ENCODE assay signal across 10 mouse cellular contexts in the genomic region with DNA sequence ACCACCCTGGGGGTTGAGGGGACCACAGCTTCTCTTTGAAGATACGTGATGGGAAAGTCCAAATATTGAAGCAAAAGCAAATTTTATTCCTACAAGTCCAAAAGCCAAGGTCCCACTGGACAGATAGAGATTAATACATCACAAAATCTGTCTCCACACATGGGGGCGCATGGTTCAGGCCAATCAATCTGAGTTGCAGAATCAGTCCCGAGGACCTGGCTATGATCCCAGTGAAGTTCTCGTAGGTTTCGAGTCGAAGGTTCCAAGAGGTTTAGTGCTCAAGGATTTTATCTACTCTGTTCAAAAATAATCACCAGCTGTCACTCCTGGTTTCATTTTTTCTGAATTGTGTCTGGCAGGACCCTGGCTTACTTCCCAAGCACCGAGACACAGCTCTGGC. TPM values are rescaled to one million over a fixed set of nuclear protein-coding genes. Genes with fewer than 3 reads are reported as not detected.
DNase-seq lines count a peak whose midpoint lies in the region; ATAC-seq and TF ChIP-seq lines count a peak whose summit lies in the region.
"Had no signal": no experiment of that assay in that cellular context is flagged by ENCODE, and none has a peak within 500 bp of the region (broad histone marks: within the 10 kb centered on the region; RNA-seq: fewer than 3 reads in every experiment).

No protein-coding gene starts in this region.

- no peak for TF ChIP-seq POLR2A in cerebellum, adult 2 months (IDR thresholded peaks at IDR 0.05; ENCODE audit: borderline replicate concordance, insufficient read depth, low read length)

- H3K4me2 ChIP-seq in forebrain, embryonic 11.5 days (ENCODE audit: low read depth, low read length, severe bottlenecking) = peak overlapping the region; percentile 71; the same call in 1 of the 2 replicates
- peak overlapping the region; percentile 70 for H3K4me2 ChIP-seq in intestine, postnatal 0 days (replicated peaks; ENCODE audit: low read depth)
- H3K4me2 ChIP-seq in neural tube, embryonic 15.5 days = peak overlapping the region; percentile 60

- H3K4me1 ChIP-seq in forebrain, embryonic 11.5 days (replicated peaks; ENCODE audit: control insufficient read depth, insufficient read depth, low read length) = peaks cover 17% of the 10 kb centered on the region
- 0 out of 2 replicates have a peak, but pooled peaks cover 12% of the 10 kb centered on the region for H3K4me1 ChIP-seq in intestine, postnatal 0 days (replicated peaks; ENCODE audit: control insufficient read depth, insufficient read depth, low read length)
- peaks cover 23% of the 10 kb centered on the region for H3K4me1 ChIP-seq in neural tube, embryonic 15.5 days
- H3K4me1 ChIP-seq in cerebellum, adult 2 months (ENCODE audit: control insufficient read depth, insufficient read depth, low read length) = no peaks in the 10 kb centered on the region

- 54% methylated on average over 7 of the region's 7 CpGs for WGBS in forebrain, embryonic 11.5 days
- WGBS in intestine, postnatal 0 days = 45% methylated on average over 7 of the region's 7 CpGs
- 43% methylated on average over 7 of the region's 7 CpGs for WGBS in neural tube, embryonic 15.5 days
- WGBS in cerebellum, adult 2 months = 28% methylated on average over 7 of the region's 7 CpGs

- H3K36me3 ChIP-seq in forebrain, embryonic 11.5 days (ENCODE audit: control insufficient read depth, insufficient read depth, low read length) = no peaks in the 10 kb centered on the region
- H3K36me3 ChIP-seq in intestine, postnatal 0 days (ENCODE audit: control insufficient read depth, insufficient read depth) = no peaks in the 10 kb centered on the region
- H3K36me3 ChIP-seq in neural tube, embryonic 15.5 days = no peaks in the 10 kb centered on the region

- DNase-seq in layer of hippocampus, adult 2 months (ENCODE audit: low spot score in 2 of 2) = no peak
- no peak for DNase-seq in layer of hippocampus, postnatal 36 days
- DNase-seq in forebrain, embryonic 11.5 days (ENCODE audit: low spot score) = no peak
- no peak for DNase-seq in testis, postnatal 10 days (ENCODE audit: low spot score)
- DNase-seq in cerebellum, adult 2 months = no peak
- DNase-seq in frontal cortex, adult 2 months (ENCODE audit: extremely low spot score in 1 of 2, low spot score in 1 of 2) = no peak
- DNase-seq: cerebellum, adult 9-11 months had no signal

- no peaks in the 10 kb centered on the region for H3K27me3 ChIP-seq in forebrain, embryonic 11.5 days (ENCODE audit: control insufficient read depth, insufficient read depth, low read length)
- no peaks in the 10 kb centered on the region for H3K27me3 ChIP-seq in intestine, postnatal 0 days (replicated peaks; ENCODE audit: control insufficient read depth, insufficient read depth, low read length)
- no peaks in the 10 kb centered on the region for H3K27me3 ChIP-seq in neural tube, embryonic 15.5 days (replicated peaks)
- no peaks in the 10 kb centered on the region; the same call in 1 of the 2 replicates for H3K27me3 ChIP-seq in cerebellum, adult 2 months (ENCODE audit: control insufficient read depth, insufficient read depth, low read length)

- ATAC-seq in forebrain, embryonic 11.5 days (replicated peaks; ENCODE audit: low FRiP score) = peak; percentile 5; the same call in 1 of the 2 replicates
- ATAC-seq in intestine, postnatal 0 days = no peak
- ATAC-seq in neural tube, embryonic 15.5 days (ENCODE audit: low FRiP score) = no peak

- H3K27ac ChIP-seq in layer of hippocampus, adult 2 months = no peak overlapping the region
- no peak overlapping the region for H3K27ac ChIP-seq in forebrain, embryonic 11.5 days (ENCODE audit: low read depth, low read length)
- H3K27ac ChIP-seq in intestine, postnatal 0 days (ENCODE audit: low read depth, low read length) = no peak overlapping the region
- H3K27ac ChIP-seq in neural tube, embryonic 15.5 days (replicated peaks) = peak overlapping the region; percentile 28; the same call in 1 of the 2 replicates
- no peak overlapping the region for H3K27ac ChIP-seq in cerebellum, adult 2 months (ENCODE audit: insufficient read depth, low read length)

- peak overlapping the region; percentile 53 for H3K4me3 ChIP-seq in layer of hippocampus, adult 2 months
- H3K4me3 ChIP-seq in forebrain, embryonic 11.5 days (ENCODE audit: low read depth, low read length) = peak overlapping the region; percentile 42; the same call in 1 of the 2 replicates
- peak overlapping the region; percentile 48; the same call in 1 of the 2 replicates for H3K4me3 ChIP-seq in intestine, postnatal 0 days (ENCODE audit: low read depth, low read length)
- H3K4me3 ChIP-seq in neural tube, embryonic 15.5 days (replicated peaks) = peak overlapping the region; percentile 40
- H3K4me3 ChIP-seq in cerebellum, adult 2 months (replicated peaks; ENCODE audit: insufficient read depth, low read depth, low read length) = no peak overlapping the region

- no peaks in the 10 kb centered on the region for H3K9me3 ChIP-seq in forebrain, embryonic 11.5 days (ENCODE audit: control insufficient read depth, low read length)
- no peaks in the 10 kb centered on the region for H3K9me3 ChIP-seq in intestine, postnatal 0 days (ENCODE audit: control insufficient read depth)
- H3K9me3 ChIP-seq in neural tube, embryonic 15.5 days (replicated peaks) = no peaks in the 10 kb centered on the region

- no peak for TF ChIP-seq CTCF in layer of hippocampus, adult 2 months (conservative IDR thresholded peaks at IDR 0.05)
- TF ChIP-seq CTCF in intestine, postnatal 0 days (IDR thresholded peaks at IDR 0.05; ENCODE audit: low read depth) = no peak
- TF ChIP-seq CTCF in cerebellum, adult 2 months (IDR thresholded peaks at IDR 0.05; ENCODE audit: borderline replicate concordance, insufficient read depth, low read depth, low read length) = no peak

- H3K9ac ChIP-seq in forebrain, embryonic 11.5 days (ENCODE audit: low read length) = peak overlapping the region; percentile 52
- H3K9ac ChIP-seq in intestine, postnatal 0 days (ENCODE audit: low read depth, low read length) = no peak overlapping the region
- H3K9ac ChIP-seq in neural tube, embryonic 15.5 days (replicated peaks) = no peak overlapping the region

RNA-seq across cellular contexts. Expression of gene Vsig8, which starts 4.7 kb away (rescaled TPM):
- under 1 TPM; 0.41 to 0.61 TPM for total RNA-seq in layer of hippocampus, adult 2 months (2021)
- total RNA-seq in layer of hippocampus, postnatal 36 days (2021) = under 1 TPM; 0.25 to 0.67 TPM
- polyA plus RNA-seq in forebrain, embryonic 11.5 days (2014; fragmentation: Nextera tagmentation; extraction: Ambion mirVana) = 0.17 TPM in 1 of 2 replicates, not detected in the other
- 0.44 and 0.53 TPM in 2 replicates for polyA plus RNA-seq in intestine, postnatal 0 days (2015; fragmentation: Nextera tagmentation; extraction: Ambion mirVana)
- 1.4 and 1.9 TPM in 2 replicates for polyA plus RNA-seq in neural tube, embryonic 15.5 days (2015; fragmentation: Nextera tagmentation; extraction: Ambion mirVana)
- 0.46 and 0.65 TPM in 2 replicates for polyA plus RNA-seq in cerebellum, adult 2 months (2012; rRNA removed)
- 0.90 and 0.97 TPM in 2 replicates for polyA plus RNA-seq in frontal cortex, adult 2 months (2012; rRNA removed)
- total RNA-seq: MEL had no signal

RNA-seq across cellular contexts. Expression of gene Cfap45, which starts 30.4 kb away (rescaled TPM):
- total RNA-seq in layer of hippocampus, adult 2 months (2021) = 1 to 10 TPM; 4.2 to 4.8 TPM
- total RNA-seq in layer of hippocampus, postnatal 36 days (2021) = 1 to 10 TPM; 4.0 to 5.5 TPM
- polyA plus RNA-seq in forebrain, embryonic 11.5 days (2014; fragmentation: Nextera tagmentation; extraction: Ambion mirVana) = 1.2 and 1.3 TPM in 2 replicates
- polyA plus RNA-seq in intestine, postnatal 0 days (2015; fragmentation: Nextera tagmentation; extraction: Ambion mirVana) = 0.77 and 1.3 TPM in 2 replicates
- 3.8 and 4.3 TPM in 2 replicates for polyA plus RNA-seq in neural tube, embryonic 15.5 days (2015; fragmentation: Nextera tagmentation; extraction: Ambion mirVana)
- 1.00 and 1.0 TPM in 2 replicates for polyA plus RNA-seq in cerebellum, adult 2 months (2012; rRNA removed)
- 3.4 and 4.5 TPM in 2 replicates for polyA plus RNA-seq in frontal cortex, adult 2 months (2012; rRNA removed)
- total RNA-seq: MEL had no signal

RNA-seq across cellular contexts. Expression of gene Slamf8, which starts 39.4 kb away (rescaled TPM):
- total RNA-seq in layer of hippocampus, adult 2 months (2021) = not detected
- total RNA-seq in layer of hippocampus, postnatal 36 days (2021) = not detected
- polyA plus RNA-seq in forebrain, embryonic 11.5 days (2014; fragmentation: Nextera tagmentation; extraction: Ambion mirVana) = not detected in 2 replicates
- polyA plus RNA-seq in intestine, postnatal 0 days (2015; fragmentation: Nextera tagmentation; extraction: Ambion mirVana) = 0.27 and 0.52 TPM in 2 replicates
- 0.33 TPM in 1 of 2 replicates, not detected in the other for polyA plus RNA-seq in neural tube, embryonic 15.5 days (2015; fragmentation: Nextera tagmentation; extraction: Ambion mirVana)
- 0.07 and 0.10 TPM in 2 replicates for polyA plus RNA-seq in cerebellum, adult 2 months (2012; rRNA removed)
- 0.28 and 0.44 TPM in 2 replicates for polyA plus RNA-seq in frontal cortex, adult 2 months (2012; rRNA removed)
- total RNA-seq: MEL had no signal

RNA-seq across cellular contexts. Expression of gene Tagln2, which starts 51.2 kb away (rescaled TPM):
- total RNA-seq in layer of hippocampus, adult 2 months (2021) = 10 to 100 TPM in 1 of 2 experiments, 1 to 10 TPM in 1; 7.9 to 13.1 TPM
- 1 to 10 TPM; 8.7 to 9.2 TPM for total RNA-seq in layer of hippocampus, postnatal 36 days (2021)
- polyA plus RNA-seq in forebrain, embryonic 11.5 days (2014; fragmentation: Nextera tagmentation; extraction: Ambion mirVana) = 38.5 and 38.6 TPM in 2 replicates
- 339 and 374 TPM in 2 replicates for polyA plus RNA-seq in intestine, postnatal 0 days (2015; fragmentation: Nextera tagmentation; extraction: Ambion mirVana)
- 140 and 198 TPM in 2 replicates for polyA plus RNA-seq in neural tube, embryonic 15.5 days (2015; fragmentation: Nextera tagmentation; extraction: Ambion mirVana)
- 12.9 and 13.0 TPM in 2 replicates for polyA plus RNA-seq in cerebellum, adult 2 months (2012; rRNA removed)
- 19.1 and 19.9 TPM in 2 replicates for polyA plus RNA-seq in frontal cortex, adult 2 months (2012; rRNA removed)

RNA-seq across cellular contexts. Expression of gene Fcrl6, which starts 51.3 kb away (rescaled TPM):
- total RNA-seq in layer of hippocampus, adult 2 months (2021) = not detected
- total RNA-seq in layer of hippocampus, postnatal 36 days (2021) = not detected
- 0.19 TPM in 1 of 2 replicates, not detected in the other for polyA plus RNA-seq in forebrain, embryonic 11.5 days (2014; fragmentation: Nextera tagmentation; extraction: Ambion mirVana)
- not detected in 2 replicates for polyA plus RNA-seq in intestine, postnatal 0 days (2015; fragmentation: Nextera tagmentation; extraction: Ambion mirVana)
- polyA plus RNA-seq in neural tube, embryonic 15.5 days (2015; fragmentation: Nextera tagmentation; extraction: Ambion mirVana) = 0.22 and 0.27 TPM in 2 replicates
- polyA plus RNA-seq in cerebellum, adult 2 months (2012; rRNA removed) = 0.10 TPM in 1 of 2 replicates, not detected in the other
- 0.06 and 0.13 TPM in 2 replicates for polyA plus RNA-seq in frontal cortex, adult 2 months (2012; rRNA removed)
- total RNA-seq: MEL had no signal
